ENCODE assay signal across 8 mouse cellular contexts in the genomic region with DNA sequence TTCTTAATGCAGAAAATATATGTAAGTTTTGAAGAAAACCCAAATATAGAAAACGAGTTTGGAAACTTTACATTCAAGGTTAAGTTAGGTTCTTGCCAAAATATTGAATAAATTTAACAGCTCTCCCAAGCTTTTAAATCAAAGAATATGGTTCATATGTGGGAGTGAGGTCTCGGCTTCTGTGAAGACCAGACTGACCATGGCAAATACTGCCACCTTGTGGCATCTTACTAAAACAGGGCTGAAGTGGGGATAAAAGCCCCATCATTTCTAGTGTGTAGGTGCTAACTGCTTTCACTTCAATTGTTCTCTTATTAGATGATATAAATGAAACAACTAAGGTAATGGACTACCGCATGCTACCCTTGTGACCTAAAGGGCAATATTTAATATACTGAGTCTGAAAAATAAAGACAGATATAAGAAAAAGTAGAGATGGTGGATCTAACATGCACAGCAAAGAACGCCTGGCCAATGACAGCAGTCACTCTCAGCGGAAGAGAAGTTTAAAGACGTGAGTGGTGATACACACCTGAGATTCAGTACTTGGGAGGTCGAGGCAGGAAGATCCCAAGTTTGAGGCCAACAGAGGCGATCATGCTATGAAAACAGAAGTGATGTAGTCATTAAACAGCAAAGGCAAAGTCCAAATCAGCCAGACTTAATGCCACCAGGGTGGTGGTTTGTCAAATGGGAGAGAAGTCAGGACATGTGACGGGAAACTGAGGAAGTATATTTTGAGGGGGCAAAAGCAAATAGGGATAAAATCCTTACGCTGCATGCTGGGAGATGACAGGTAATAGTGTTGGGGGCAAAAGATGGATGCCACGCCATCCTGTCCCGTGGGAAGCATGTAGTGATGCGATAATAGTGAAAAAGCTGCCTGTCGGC. TPM values are rescaled to one million over a fixed set of nuclear protein-coding genes. Genes with fewer than 3 reads are reported as not detected.
DNase-seq lines count a peak whose midpoint lies in the region; ATAC-seq and TF ChIP-seq lines count a peak whose summit lies in the region.

No protein-coding gene starts in this region.

- H3K4me2 ChIP-seq in lung, embryonic 14.5 days, result no peak overlapping the region

- H3K4me3 ChIP-seq in left cerebral cortex, adult 2 months, result no peak overlapping the region
- no peak overlapping the region for H3K4me3 ChIP-seq in lung, embryonic 14.5 days (ENCODE audit: low read depth, low read length)

- no peaks in the 10 kb centered on the region for H3K27me3 ChIP-seq in lung, embryonic 14.5 days (ENCODE audit: insufficient read depth, low read length)

- intact Hi-C loops in left cerebral cortex, adult 2 months (cut with DNase I), result loop anchor here (5.0 kb wide), 2 partner anchors 58 to 473 kb away; no protein-coding TSS in a partner anchor

- no peak for ATAC-seq in lung, embryonic 14.5 days (ENCODE audit: insufficient read depth)

- no peaks in the 10 kb centered on the region for H3K9me3 ChIP-seq in lung, embryonic 14.5 days (ENCODE audit: low read depth, low read length)

- H3K36me3 ChIP-seq in lung, embryonic 14.5 days (ENCODE audit: insufficient read depth), result peaks cover 50% of the 10 kb centered on the region

- H3K4me1 ChIP-seq in lung, embryonic 14.5 days (ENCODE audit: insufficient read depth), result no peaks in the 10 kb centered on the region

- peak; percentile 14 to 25 for DNase-seq in cerebellum, adult 18-20 months
- no peak for DNase-seq in cerebellum, adult 9-11 months
- no peak for DNase-seq in left cerebral cortex, adult 2 months (ENCODE audit: extremely low spot score in 1 of 2, low spot score in 2 of 2)
- no peak for DNase-seq in left cerebral cortex, adult 8-10 months (ENCODE audit: low spot score in 2 of 2)
- peak; percentile 69 for DNase-seq in embryo, embryonic 10.5 days (ENCODE audit: low spot score)
- peak; percentile 81 for DNase-seq in lung, embryonic 14.5 days
- no peak for DNase-seq in right cerebral cortex, adult 2 months (ENCODE audit: low spot score in 2 of 2)
- DNase-seq in right cerebral cortex, postnatal 25 days, result no peak

- H3K9ac ChIP-seq in lung, embryonic 14.5 days, result no peak overlapping the region

- 79% methylated on average over 14 of the region's 14 CpGs for WGBS in lung, embryonic 14.5 days

- no peak overlapping the region for H3K27ac ChIP-seq in left cerebral cortex, adult 2 months
- no peak overlapping the region for H3K27ac ChIP-seq in lung, embryonic 14.5 days (ENCODE audit: low read depth)

- peak; percentile 71 for TF ChIP-seq CTCF in left cerebral cortex, adult 2 months (IDR thresholded peaks at IDR 0.05)
- peak; percentile 68 for TF ChIP-seq CTCF in lung, embryonic 14.5 days (IDR thresholded peaks at IDR 0.05; ENCODE audit: low read depth)

RNA-seq across cellular contexts. Expression of gene Dut, which starts 12.5 kb away (rescaled TPM):
- total RNA-seq in left cerebral cortex, adult 2 months (2021), result 10 to 100 TPM; 23.7 to 26.7 TPM
- total RNA-seq in left cerebral cortex, adult 8-10 months (2022), result 10 to 100 TPM; 21.4 to 27.2 (median 24.6) TPM
- polyA plus RNA-seq in lung, embryonic 14.5 days (2014; fragmentation: Nextera tagmentation; extraction: Ambion mirVana), result 197 and 198 TPM in 2 replicates

Comparison
In these comparisons a context has a peak if more than half of its experiments do, and no peak if none do; other contexts are left out.
1. DNase-seq: peak in cerebellum, adult 18-20 months (2 of 2), embryo, embryonic 10.5 days (single experiment) and lung, embryonic 14.5 days (single experiment); none in cerebellum, adult 9-11 months (single experiment), left cerebral cortex, adult 2 months (0 of 2), left cerebral cortex, adult 8-10 months (0 of 2), right cerebral cortex, adult 2 months (0 of 2) and right cerebral cortex, postnatal 25 days (single experiment).